Mouse (Mus musculus) testis, postnatal 10 days (tissue): ENCODE data around the gene Ephb2.
A peak's percentile ranks its signal among the peaks of the same experiment; 100 is the strongest.

Source experiments
- DNase-seq: peaks from one replicate; pipeline ENCODE4 v3.0.0; 2021; ENCODE audit warnings: low spot score

The Ephb2 gene

GRCm38 (mm10) chr4:136651882-136652527 lies 183.8 kb downstream of the Ephb2 start:
- no peak for DNase-seq

DNA sequence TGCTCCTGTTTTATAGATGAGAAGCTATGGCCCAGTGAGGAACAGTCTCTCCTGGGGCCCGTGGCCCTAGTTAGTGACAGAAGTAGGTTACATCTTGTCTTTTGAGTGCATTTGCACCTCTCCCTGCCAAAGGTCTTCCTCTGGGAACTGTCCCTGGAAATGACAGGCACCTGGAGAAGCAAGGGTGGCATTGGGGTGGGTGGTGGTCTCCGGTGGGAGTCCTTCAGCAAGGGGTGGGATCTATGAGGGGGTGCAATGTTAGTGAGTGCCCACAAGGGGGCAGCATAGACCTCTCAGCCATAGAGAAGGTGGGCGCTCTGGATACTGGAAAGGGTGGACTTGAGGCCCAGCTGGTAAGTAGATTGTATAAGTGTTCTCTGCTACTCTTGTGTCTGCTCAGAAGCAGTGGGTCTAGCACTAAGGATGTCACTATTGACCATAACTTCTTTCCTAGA lies 184.4 kb downstream of the Ephb2 start:
- DNase-seq = peak; percentile 60

GRCm38 (mm10) chr4:136650261-136650660 lies 185.5 kb downstream of the Ephb2 start:
- DNase-seq = no peak

DNA sequence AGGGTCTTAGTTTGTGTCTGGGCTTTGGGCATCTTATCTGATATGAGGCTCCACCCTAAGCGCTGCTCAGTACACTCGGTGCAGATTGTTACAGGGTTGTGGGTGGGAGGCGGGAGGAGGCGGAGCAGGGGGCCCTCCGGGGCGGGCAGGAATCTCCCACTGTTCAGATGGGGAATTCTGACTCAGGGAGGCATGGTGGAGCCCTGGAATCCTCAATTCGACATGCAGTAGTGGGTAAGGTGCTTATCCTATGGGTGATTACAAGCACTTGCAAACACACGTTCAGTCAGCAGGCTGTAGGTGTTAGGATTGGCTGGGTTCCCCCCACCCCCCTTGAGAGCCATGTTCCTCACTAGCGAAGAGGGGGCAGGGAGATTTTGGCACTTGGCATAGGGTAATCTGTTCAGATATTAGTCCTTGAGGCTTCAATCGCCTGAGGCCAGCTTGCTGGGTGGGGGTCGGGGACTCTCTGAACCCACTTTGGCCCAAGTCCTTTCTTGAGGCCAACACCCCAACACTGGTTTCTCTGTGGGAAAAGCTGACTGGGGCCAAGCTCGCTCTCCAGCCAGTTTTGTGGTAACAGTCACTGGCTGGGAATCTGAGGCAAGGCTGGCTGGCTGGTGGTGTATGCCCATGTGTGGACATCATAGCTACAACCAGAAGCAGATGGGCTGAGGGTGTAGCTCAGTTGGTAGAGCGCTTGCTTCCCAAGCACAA lies 186.2 kb downstream of the Ephb2 start:
- peak; percentile 60 for DNase-seq

GRCm38 (mm10) chr4:136648922-136649479 lies 186.8 kb downstream of the Ephb2 start:
- peak; percentile 96 for DNase-seq

GRCm38 (mm10) chr4:136638890-136639289 lies 196.9 kb downstream of the Ephb2 start:
- DNase-seq = no peak

DNA sequence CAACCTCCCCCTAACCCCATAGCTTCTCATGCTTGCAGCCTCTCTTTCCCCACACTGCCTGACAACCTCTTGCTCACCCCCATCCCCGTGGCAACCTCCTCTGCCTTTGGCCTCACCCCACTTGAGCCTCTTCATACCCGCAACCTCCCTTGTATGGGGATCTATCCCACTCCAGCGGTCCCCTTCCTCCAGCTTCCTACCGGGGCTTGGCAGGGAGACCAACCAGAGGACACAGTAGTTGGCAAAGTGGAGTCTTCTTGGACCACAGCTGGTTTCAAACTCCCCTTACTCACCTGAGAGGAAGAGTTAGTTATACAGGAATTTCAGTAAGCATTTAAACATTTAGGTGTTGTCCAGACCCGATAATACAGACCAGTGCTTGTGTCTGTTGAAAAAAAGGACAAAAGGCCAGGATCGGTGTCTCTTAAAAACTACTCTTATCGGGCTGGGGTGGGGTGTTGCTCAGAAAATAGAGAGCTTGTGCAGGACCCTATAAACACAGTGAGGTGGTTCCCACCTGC lies 197.5 kb downstream of the Ephb2 start:
- DNase-seq = no peak

DNA sequence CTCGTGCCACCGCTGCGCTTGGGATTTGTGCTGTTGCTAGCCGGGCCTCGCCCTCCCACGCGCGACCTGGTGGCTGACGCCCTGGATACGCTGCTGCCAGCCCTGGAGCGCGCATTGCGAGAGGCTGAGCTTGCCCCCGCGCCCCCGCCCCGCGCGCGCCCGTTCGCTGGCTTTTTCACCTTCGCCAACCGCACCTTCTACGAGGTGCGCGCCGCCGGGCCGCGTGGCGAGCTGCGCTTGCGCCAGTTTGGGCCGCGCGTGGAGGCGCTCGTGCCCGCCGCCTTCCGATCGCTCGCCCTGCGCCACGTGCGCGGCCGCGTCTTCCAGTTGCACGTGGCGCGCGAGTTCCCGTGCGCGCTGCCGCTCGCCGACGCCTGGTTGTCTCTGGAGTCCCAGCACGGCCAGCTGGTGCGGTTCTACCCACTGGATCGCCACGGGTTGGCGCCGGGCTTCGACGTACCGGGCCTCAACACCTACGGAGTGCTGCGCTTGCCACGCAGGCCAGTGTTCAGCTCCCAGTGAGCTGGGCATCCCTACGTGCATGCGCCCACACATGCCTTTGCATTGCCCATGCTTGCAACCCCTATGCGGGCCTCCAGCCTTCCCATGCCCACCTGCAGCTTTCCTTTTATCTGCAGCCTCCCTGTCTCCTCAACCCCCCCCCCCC lies 198.1 kb downstream of the Ephb2 start:
- peak; percentile 69 for DNase-seq

DNA sequence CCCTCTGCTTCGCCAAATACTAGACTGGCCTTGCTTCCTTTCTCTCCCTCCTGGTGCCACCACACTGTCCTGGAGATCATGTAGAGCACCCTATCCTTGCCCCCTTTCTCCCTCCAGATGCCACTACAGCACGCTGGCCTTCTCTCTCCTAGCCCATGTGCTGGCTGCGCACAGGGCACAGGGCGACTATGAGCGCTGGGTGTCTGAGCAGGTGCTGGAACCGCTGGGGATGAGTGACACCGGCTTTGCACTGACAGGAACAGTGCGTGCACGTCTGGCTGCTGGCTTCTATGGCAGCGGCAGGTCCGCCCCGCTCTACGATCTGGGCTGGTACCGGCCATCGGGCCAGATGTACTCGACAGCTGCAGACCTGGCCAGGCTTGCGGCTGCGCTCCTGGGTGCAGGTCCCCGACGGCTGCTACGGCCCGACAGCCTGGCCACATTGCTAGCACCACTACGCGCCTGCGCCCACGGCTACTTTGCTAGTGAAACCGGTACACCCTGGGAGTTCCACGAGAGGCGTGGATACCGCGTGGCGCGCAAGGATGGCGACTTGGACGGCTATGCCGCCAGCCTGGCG lies 198.7 kb downstream of the Ephb2 start:
- no peak for DNase-seq

- DNase-seq = no peak
These were observed 199.3 kb downstream of the Ephb2 start for GRCm38 (mm10) chr4:136636511-136636910.

DNA sequence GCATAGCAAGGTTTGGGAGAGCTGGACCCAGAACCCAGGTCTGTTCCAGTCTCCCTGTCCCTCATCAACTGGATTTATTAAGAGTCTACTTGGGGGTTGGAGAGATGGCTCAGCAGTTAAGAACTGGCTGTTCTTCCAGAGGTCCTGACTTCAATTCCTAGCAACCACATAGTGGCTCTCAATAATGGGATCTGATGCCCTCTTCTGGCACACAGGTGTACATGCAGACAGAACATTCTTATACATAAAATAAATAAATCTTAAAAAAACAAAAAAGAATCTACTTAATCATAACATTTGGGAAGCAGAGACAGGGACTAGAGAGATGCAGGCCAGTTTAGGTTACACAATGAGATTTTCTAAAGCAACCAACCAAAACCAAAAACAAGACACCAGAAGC lies 199.8 kb downstream of the Ephb2 start:
- DNase-seq = no peak

DNA sequence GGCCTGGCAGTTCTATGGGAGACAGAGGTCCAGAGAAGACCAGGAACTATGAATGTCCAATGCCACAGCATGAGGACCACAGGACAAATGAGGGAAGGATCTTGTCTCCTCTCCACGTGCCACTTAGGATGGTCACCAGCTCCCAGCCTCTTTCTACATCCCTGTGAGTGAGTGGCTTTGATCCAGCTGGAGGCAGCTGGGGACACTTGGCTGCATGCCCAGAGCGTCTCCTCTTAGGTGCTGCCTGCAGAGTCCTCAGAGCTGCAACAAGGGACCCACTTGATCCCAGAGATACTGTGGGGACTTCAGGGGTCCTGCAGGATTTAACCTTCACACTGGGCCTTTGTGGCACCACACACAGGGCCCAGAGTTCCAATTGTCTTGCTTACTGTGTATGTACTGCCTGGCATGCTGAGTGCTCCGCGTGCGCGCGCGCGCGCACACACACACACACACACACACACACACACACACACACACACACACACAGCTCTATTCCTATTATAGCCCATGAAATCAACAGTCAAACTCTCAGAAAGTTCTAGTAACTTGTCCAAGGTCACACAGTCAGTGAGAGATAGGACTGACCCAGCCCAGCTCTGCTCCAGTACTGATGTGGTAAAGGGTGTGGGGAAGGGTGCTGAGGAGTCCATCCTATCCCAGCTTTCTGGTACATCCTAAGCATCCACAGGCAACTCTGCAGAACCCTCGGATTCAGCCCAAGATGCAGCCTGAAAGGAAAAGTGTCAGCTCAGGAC lies 204.4 kb downstream of the Ephb2 start:
- peak; percentile 75 for DNase-seq

DNA sequence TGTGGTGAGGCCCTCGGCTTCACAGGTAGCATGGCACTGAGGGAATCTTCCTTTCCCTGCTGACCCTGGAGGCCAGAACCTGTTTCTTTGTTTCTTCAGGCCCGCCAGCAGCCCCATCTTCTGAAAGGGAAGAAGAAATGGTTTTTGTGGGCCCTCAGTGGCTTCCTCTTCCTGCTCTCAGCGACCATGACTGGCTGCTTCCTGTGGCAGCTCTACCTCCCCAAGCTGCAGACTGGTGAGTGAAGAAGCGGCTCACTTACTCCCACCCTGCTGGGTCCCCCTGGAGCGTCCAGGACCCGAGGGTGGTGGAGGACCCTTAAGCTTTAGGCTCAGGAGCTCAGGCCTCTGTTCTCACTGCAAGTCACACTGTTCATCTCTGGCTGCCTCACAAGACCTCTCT lies 209.2 kb downstream of the Ephb2 start:
- no peak for DNase-seq

- no peak for DNase-seq
These were observed 213.4 kb downstream of the Ephb2 start, which contains the start of gene Lactbl1 for GRCm38 (mm10) chr4:136622388-136622787. Gene Lactbl1, plus strand, starts transcription at chr4:136622621.

DNA sequence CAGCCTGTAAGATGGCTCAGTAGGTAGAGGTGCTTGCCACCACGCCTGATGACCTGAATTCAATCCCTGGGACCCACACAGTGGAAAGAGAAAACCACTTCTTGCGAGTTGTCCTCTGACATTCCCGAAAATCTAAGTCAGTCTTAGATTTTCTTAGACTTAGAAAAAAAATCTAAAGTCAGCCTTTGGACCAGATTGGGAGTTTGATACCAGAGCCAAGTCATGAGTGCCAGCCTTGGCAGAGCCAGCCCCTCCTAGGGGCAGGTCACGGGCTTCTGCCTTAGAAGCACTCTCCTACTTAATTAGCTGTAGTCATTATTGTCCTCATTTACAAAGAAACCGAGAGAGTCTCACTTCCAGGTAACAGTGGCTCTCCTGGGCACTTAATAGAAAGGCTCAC lies 213.8 kb downstream of the Ephb2 start:
- DNase-seq = no peak

- DNase-seq = no peak
These were observed 214.5 kb downstream of the Ephb2 start for GRCm38 (mm10) chr4:136621336-136621735.

DNA sequence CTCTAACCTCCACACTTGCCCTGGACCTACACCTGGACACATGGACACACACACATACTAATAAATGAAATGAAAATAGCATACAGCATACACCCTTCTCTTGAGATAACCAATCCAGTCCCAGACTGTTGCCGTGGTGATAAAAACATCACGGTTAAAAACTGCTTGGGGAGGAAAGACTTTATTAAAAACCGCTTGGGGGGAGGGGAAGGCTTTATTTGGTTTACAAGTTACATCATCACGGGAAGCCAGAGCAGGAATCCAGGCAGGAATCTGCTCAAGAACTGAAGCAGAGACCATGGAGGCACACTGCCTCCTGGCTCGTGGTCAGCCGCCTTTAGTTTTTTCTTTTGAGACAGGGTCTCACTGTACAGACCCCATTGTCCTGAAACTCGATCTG lies 222.1 kb downstream of the Ephb2 start:
- no peak for DNase-seq

- DNase-seq = no peak
These were observed 225.4 kb downstream of the Ephb2 start, which contains the start of gene Tex46 for GRCm38 (mm10) chr4:136610387-136610856. Gene Tex46, plus strand, starts transcription at chr4:136610437.

DNA sequence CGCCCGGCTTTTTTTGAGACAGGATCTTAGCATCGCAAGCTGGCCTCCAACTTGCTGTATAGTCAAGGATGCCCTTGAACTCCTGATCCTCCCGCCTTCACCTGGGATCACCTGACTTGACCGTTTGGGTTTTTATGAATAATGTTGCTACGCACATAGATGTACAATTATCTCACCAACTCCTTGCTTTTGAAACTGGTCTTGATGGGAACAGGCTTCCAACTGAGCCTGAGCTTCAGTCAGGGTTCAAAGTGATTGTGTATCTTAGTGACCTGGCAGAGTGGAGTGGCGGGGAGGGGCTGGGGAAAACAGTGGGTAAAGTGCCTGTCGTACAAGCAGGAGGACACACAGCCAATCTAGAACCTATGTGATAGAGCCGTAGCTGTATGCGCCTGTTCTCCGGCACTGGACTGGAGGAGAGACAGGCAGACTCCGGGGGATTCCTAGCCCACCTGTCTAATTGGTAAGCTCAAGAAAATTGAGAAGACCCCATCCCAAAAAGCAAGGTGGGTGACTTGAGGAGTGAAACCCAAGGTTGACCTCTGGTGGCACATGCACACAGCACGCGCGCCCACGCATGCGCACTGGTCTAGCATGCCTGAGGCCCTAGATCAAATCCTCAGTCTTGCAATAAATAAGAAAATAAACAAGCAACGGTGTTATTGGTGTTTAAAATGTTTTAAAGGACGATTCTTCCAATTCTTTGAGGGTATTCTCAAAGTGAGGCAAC lies 229.9 kb downstream of the Ephb2 start:
- DNase-seq = no peak

- DNase-seq = peak; percentile 98
These were observed 233.2 kb downstream of the Ephb2 start, which contains the start of gene Kdm1a for GRCm38 (mm10) chr4:136602568-136602967. Gene Kdm1a, minus strand, starts transcription at chr4:136602723.
